Comparison of ENCODE assay signal across 15 mouse cellular contexts in the genomic region with DNA sequence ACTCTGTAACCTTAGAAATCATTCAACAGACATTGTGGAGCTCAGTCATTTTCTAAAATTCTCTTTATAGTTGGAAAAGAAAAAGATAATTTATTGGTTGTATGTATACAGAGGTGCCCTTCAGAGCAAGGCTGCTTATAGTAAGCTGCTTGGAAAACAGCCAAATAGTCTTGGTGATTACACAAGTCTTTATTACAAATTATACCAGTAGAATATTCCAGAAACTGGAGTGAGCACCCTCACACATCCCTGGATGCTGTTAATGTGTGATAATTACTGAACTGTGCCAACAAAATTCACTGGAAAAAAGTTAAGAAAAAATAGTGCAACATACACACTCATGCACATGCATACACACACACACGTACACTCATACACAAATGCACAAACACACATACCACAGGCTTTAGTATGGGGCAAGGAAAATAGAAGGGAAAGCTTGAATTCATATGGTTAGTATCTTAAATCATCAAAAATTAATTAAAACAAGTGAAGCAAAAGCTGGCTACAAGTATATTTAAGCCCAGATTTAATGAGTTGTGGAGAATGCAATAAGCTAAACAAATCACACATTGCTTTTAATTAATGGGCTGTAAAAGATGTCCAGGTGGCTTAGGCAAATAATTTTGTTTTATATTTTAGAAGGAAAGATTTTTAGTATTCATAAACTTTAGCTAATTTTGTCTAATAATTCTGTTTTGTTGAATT.
"Had no signal": no experiment of that assay in that cellular context is flagged by ENCODE, and none has a peak within 500 bp of the region (broad histone marks: within the 10 kb centered on the region; RNA-seq: fewer than 3 reads in every experiment).

No protein-coding gene starts in this region.

- H3K27me3 ChIP-seq: limb, embryonic 13.5 days; liver, embryonic 12.5 days; liver, embryonic 15.5 days; midbrain, embryonic 12.5 days had no signal

- H3K4me3 ChIP-seq: layer of hippocampus, adult 2 months; limb, embryonic 10.5 days; limb, embryonic 13.5 days; liver, embryonic 12.5 days; liver, embryonic 15.5 days; midbrain, embryonic 12.5 days had no signal

- DNase-seq: kidney, postnatal 25 days; layer of hippocampus, adult 9-11 months; liver; lung, adult 18-20 months; lung, postnatal 14 days; thymus, adult 18-20 months; thymus, postnatal 36 days had no signal

- H3K9me3 ChIP-seq: limb, embryonic 10.5 days; limb, embryonic 13.5 days; liver, embryonic 12.5 days; liver, embryonic 15.5 days; midbrain, embryonic 12.5 days had no signal

- H3K9ac ChIP-seq: limb, embryonic 13.5 days; liver, embryonic 12.5 days; liver, embryonic 15.5 days; midbrain, embryonic 12.5 days had no signal

- H3K4me2 ChIP-seq: limb, embryonic 13.5 days; liver, embryonic 12.5 days; liver, embryonic 15.5 days; midbrain, embryonic 12.5 days had no signal

- H3K4me1 ChIP-seq: limb, embryonic 10.5 days; limb, embryonic 13.5 days; liver, embryonic 12.5 days; liver, embryonic 15.5 days; midbrain, embryonic 12.5 days had no signal

- H3K27ac ChIP-seq: limb, embryonic 10.5 days; limb, embryonic 13.5 days; liver, embryonic 12.5 days; liver, embryonic 15.5 days; macrophage; midbrain, embryonic 12.5 days had no signal

- ATAC-seq: liver, embryonic 12.5 days; midbrain, embryonic 16.5 days had no signal

- H3K36me3 ChIP-seq: limb, embryonic 10.5 days; limb, embryonic 13.5 days; liver, embryonic 12.5 days; liver, embryonic 15.5 days; midbrain, embryonic 12.5 days had no signal
